Mouse (Mus musculus) frontal cortex, postnatal 14 days (tissue): ENCODE data around the gene Hdac8.

Experiments
- DNase-seq, 2 experiments: peaks; one replicate each; pipeline ENCODE4 v3.0.0; 2022; ENCODE audit warnings: low spot score in 2 of 2

Hdac8 gene

DNA sequence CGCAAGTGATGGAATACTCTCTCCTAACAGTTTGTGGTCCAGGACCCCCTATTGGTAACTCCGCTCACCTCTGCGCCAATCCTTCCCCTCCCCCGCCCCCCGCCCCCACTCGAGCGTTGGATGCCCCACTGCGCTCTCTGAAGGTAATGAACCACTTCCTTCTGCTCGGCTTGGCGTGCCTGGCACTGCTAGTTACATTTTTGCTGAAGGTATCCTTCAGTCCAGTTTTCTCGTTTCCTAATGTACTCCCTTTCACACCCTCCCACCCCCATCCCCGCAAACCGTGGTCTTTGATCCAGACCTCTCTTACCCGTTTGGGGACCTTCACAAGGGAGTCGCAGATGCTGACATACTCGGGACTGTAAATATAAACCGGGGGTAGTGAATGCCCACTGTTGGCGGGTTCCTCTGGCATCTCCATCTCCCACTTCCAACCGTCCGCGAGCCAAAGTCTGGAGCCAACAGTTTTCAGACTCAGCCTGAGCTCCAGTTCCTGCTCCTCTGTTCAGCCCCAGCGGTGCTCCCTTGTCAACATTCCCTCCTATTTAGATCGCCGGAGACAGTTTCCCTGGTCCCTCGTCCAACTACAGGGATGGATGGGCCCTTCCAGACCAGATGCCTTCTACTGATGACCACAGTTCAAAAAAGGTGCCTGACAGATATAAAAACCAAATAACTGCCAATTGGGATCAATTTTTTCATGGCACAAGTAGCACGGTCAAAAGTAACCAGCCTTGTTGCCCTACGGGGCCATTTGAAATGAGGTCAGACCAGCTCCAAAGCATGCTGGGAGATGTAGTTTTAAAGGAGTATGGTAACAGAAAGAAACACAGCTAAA, at the start of gene Hdac8:
Gene Hdac8, minus strand, starts transcription at position 716 of the 838 bp plus-strand sequence.
- peak; percentile 24 to 32 for DNase-seq

DNA sequence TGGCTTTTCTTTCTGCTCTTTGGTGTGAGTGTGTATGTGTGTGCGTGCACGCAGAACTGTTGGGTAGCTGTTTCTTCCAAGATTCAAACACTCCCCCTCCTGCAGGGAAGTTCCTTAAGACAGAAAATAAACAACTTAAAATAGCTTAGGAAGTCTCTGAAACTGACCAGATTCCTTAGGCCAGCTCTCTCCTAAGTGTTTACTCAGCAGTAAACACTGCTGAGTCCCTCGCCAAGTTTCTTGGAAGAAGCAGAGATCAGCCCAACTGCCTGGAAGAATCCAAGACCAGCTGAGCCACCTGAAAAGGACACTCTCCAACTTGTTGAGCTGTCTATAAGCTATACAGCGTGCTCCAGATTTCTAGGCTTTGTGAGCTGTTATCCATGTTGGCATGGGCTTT, 4.0 kb upstream of the Hdac8 start:
- no peak for DNase-seq

- no peak for DNase-seq
Measured at GRCm38 (mm10) chrX:102504179-102504578, 980 bp downstream of the Hdac8 start.

GRCm38 (mm10) chrX:102493992-102494730, 11.0 kb downstream of the Hdac8 start:
- no peak for DNase-seq

DNA sequence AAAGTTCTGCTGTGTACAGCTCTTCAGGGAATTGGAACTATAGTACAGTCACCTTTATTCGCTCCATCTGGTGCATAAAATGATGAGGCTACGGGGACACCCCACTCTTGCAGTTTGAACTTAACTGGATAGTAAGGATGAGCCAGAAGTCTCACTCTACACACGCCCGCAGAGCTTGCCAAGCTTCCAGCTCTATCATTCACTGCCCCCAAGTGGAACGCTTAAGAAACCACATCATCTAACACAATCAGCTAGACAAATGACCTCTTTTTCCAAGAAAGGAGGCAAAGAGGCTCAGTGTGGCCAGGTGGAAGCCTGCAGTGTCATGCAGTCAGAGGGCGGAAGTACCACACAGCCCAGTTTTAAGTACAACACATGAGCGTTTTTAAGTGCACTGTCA, 19.6 kb downstream of the Hdac8 start:
- no peak for DNase-seq

- DNase-seq: no peak
Measured at GRCm38 (mm10) chrX:102479665-102480064, 25.5 kb downstream of the Hdac8 start.

GRCm38 (mm10) chrX:102478965-102479364, 26.2 kb downstream of the Hdac8 start:
- no peak for DNase-seq

GRCm38 (mm10) chrX:102478481-102478880, 26.7 kb downstream of the Hdac8 start:
- DNase-seq: no peak

DNA sequence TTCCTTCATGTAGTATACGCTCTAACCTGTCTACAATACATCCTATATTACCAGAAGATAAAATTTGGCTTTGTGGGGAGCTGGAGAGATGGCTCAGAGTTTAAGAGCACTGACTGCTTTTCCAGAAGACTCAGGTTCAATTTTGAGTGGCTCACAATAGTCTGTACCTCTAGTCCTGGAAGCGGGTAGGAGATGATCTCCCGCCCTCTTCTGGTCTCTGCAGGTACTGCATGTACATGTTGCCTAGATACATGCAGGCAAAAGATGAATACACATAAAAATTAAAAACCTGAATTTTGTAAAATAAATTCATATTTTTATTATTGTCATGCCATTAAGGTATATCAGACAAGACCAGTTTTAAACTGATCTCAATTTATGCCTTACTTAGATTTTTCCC, 28.4 kb downstream of the Hdac8 start:
- peak; percentile 54 to 76 for DNase-seq

DNA sequence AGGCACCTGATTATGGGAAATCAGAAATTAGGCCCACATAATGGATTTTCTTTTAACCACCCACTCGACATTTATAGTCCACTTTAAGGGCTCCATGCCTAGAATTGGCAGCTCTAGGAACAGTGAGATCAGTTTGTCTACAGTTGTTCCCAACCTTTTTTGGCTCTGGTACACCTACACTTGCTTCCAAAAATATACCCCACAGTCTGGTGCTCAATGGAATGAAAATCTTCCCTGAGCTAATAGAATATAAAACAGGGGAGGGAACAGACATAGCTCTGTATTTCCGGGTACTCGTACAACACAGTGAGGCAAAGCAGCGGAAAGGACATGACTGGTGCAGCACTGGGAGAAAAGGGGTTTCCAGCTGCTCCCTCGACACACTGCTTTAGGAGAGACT, 29.6 kb downstream of the Hdac8 start:
- DNase-seq: no peak

- no peak for DNase-seq
Measured at GRCm38 (mm10) chrX:102418343-102419127, 86.6 kb downstream of the Hdac8 start.

DNA sequence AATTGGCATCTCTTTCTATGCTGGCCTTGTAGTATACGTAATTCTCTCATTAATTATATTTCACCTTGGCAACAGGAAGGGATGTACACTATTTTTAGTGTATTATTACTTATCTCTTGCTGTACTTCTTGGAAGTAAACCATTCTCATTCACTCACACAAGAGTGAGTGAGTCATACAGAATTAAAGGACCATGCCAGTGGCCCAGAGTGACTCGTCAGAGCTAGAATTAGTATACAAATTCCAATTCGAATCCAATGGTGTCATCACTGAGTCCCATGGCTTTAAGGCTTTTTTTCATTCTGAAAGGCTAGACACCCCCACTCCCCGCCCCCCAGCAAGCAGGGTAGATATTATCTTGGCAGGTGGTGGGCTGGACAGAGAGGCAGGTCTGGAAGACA, 88.2 kb downstream of the Hdac8 start:
- DNase-seq: no peak

GRCm38 (mm10) chrX:102416386-102416785, 88.8 kb downstream of the Hdac8 start:
- no peak for DNase-seq

DNA sequence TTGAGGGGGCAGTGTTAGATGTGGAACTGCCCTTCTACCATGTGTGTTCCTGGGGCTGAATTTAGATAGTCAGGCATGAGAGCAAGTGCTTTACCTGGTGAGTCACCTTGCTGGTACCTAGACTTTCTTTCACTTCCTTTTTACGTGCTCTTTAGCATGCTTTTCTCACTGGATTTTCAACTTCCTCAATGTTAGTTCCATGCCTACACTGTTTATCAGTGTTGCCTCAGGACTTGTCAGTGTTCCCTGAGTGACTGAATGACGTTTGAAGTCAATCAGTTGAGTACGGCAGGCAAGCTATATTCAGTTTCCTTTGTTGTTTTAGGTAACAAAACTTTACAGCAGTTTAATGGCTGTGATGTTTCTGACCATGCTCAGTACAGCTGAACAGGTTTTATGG, 120.4 kb downstream of the Hdac8 start:
- no peak for DNase-seq

DNA sequence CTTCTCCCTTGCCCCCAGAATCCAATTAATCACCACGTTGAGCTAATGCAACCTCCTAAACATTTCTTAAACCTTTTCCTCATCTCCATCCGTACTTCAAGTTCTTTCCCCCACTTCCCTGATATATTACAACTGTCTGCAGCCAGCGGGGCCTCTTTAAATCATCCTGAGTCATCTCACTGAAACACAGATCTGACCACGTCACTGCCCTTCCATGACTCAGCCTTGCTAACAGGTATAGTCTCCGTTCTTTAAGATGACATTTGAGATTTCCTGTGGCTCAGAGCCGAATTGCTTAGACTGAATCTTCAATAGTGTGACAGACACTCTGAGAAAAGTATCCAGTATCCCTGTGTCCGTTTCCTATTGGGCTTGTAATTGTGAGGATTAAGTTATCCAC, 122.0 kb downstream of the Hdac8 start:
- no peak for DNase-seq

- no peak for DNase-seq
Measured at GRCm38 (mm10) chrX:102366510-102366909, 138.6 kb downstream of the Hdac8 start.

GRCm38 (mm10) chrX:102362244-102362643, 142.9 kb downstream of the Hdac8 start:
- no peak for DNase-seq

DNA sequence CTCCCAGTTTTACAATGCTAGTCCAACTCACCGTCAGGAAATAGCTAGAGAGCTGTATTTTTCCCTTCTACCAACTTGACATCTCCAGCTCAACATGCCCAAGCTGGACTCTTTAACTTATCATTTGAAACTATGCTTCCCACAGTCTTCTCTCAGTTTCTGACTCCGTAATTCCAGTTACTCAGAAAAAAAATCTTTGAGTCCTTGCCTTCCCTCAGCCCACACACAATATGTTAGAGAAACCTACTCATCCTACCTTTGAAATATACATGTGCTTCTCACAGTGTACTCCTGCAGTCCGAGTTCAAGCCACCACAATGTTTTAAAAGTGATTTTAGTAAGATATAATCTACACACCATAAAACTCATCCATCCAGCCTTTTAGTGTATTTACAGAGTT, 151.7 kb downstream of the Hdac8 start:
- DNase-seq: no peak

GRCm38 (mm10) chrX:102349843-102350731, 155.1 kb downstream of the Hdac8 start:
- DNase-seq: peak in 1 of 2 experiments; percentile 9

- no peak for DNase-seq
Measured at GRCm38 (mm10) chrX:102348886-102349486, 156.2 kb downstream of the Hdac8 start.

DNA sequence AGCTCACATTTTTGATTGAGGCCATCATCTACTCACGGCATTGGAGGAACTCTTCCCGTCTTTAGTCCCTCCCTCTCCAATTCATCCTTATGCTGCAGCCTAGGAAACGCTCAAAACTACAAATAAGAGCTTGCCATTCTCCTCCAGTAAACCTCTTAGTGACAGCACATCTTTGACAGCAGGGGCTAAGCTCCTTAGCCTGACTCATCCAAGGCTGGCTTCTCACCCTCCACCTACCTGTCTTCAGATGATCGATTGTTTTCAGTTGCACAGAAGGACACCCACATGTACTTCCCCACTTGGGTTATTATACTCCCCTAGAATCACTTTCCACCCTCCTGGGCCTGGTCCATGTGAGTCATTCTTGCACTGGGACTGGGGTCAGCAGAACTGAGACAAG, 163.5 kb downstream of the Hdac8 start:
- no peak for DNase-seq
